Mouse (Mus musculus) neural tube, embryonic 11.5 days (tissue): ENCODE measurements around the gene Olfr91. TPM values are rescaled to one million over a fixed set of nuclear protein-coding genes. Genes with fewer than 3 reads are reported as not detected.

Experiments used
- ATAC-seq: fragments of 200-750 bp; cut with Nextera tagmentation; 2 replicates; pipeline ENCODE4 v1.8.0; 2017; ENCODE audit warnings: moderate number of reproducible peaks, mild to moderate bottlenecking, moderate TSS enrichment, moderate library complexity; ENCODE audit not compliant: insufficient read depth, low FRiP score, low TSS enrichment
- DNase-seq: peaks from one replicate; pipeline ENCODE4 v3.0.0-alpha.2; 2015; ENCODE audit warnings: low spot score
- H3K27ac ChIP-seq: fragments of 300-500 bp; sonication (generic); 2 replicates; pipeline ENCODE4 v1.5.1; 2014; ENCODE audit warnings: low read depth, mild to moderate bottlenecking, low read length
- H3K27me3 ChIP-seq: fragments of 300-500 bp; sonication (generic); 2 replicates; pipeline ENCODE4 v1.6.1; 2014; ENCODE audit warnings: mild to moderate bottlenecking, low read length, mixed read lengths; ENCODE audit not compliant: control insufficient read depth, insufficient read depth
- H3K36me3 ChIP-seq: fragments of 300-500 bp; sonication (generic); 2 replicates; pipeline ENCODE4 v1.6.1; 2014; ENCODE audit warnings: mild to moderate bottlenecking, low read length, moderate library complexity, mixed read lengths; ENCODE audit not compliant: control insufficient read depth, insufficient read depth
- H3K4me1 ChIP-seq: fragments of 300-500 bp; sonication (generic); 2 replicates; pipeline ENCODE4 v1.6.1; 2014; ENCODE audit warnings: low read length, mixed read lengths; ENCODE audit not compliant: control insufficient read depth, insufficient read depth
- H3K4me2 ChIP-seq: fragments of 300-500 bp; sonication (generic); 2 replicates; pipeline ENCODE4 v1.6.1; 2014; ENCODE audit warnings: low read depth, mild to moderate bottlenecking, moderate library complexity
- H3K4me3 ChIP-seq: fragments of 300-500 bp; sonication (generic); 2 replicates; pipeline ENCODE4 v1.5.1; 2014; ENCODE audit warnings: low read depth, low read length
- H3K9ac ChIP-seq: fragments of 300-500 bp; sonication (generic); 2 replicates; pipeline ENCODE4 v1.6.1; 2014; ENCODE audit warnings: mild to moderate bottlenecking, low read length
- H3K9me3 ChIP-seq: fragments of 300-500 bp; sonication (generic); 2 replicates; pipeline ENCODE4 v1.6.1; 2016; ENCODE audit warnings: low read length; ENCODE audit not compliant: control insufficient read depth
- WGBS: fragments of 180-500 bp; shearing (Covaris S2); extraction: QIAGEN DNeasy Blood & Tissue Kit; methylation state at CpG from one replicate; pipeline ENCODE4 v1.1.7; 2014; 5-methylcytosine and 5-hydroxymethylcytosine counted together
- polyA plus RNA-seq: library from polyadenylated mRNA; unstranded; fragments of >200 nt; fragmentation: Nextera tagmentation; extraction: Ambion mirVana; gene quantifications from 2 replicates; pipeline ENCODE4 v1.2.1, GENCODE M21; 2014

Olfr91 gene
- polyA plus RNA-seq, 1 experiment from 2014 or later = not detected

DNA sequence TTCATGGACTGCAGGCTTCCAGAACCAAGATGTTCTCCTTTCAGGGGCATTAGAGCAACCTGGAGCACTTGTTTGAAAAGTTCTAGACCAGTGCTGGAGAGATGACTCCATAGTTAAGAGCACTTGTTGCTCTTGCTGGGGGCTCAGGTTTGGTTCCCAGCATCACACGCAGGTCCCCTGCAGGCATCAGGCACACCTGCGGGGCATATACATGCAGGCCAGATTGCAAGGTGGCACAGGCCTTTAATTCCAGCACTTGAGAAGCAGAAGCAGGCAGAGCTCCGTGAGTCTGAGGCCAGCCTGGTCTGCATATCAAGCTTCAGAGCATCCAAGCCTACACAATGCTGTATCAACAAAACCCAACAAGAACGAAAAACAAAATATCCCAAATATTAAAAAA is 16.4 kb downstream of the Olfr91 start:
- H3K27me3 ChIP-seq = no peaks in the 10 kb centered on the region
- DNase-seq (no peak), ATAC-seq (no peak)
- H3K4me1 ChIP-seq = peaks cover 12% of the 10 kb centered on the region
- no peak overlapping the region for H3K4me2 ChIP-seq
- no peak overlapping the region for H3K27ac ChIP-seq
- no peak overlapping the region for H3K4me3 ChIP-seq
- WGBS = 94% methylated on average over 4 of the region's 4 CpGs
- H3K9ac ChIP-seq = no peak overlapping the region
- H3K9me3 ChIP-seq = no peaks in the 10 kb centered on the region
- H3K36me3 ChIP-seq = no peaks in the 10 kb centered on the region; the same call in 1 of the 2 replicates

DNA sequence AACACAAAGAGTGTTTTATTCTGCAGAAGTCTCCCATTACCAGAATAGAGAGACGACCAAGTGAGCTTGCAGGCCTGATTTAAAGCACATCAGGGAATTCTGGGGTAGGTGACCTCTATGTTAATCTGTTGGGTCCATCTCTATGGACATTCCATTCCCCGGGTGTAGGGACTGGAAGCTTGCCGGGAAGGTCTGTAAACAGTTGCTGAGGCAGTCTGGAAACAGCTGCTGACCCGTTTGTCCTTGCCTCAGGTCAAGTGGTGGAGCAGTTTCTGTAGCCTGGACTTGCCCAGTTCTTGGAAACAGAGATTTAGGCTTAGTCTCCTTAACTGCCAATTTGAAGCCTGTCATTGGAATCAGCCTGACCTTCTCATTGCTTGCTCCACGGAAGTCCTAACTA is 18.0 kb downstream of the Olfr91 start:
- no peak for ATAC-seq
- Histone ChIP-seq H3K36me3 (no peaks in the 10 kb centered on the region; the same call in 1 of the 2 replicates), H3K27me3 (no peaks in the 10 kb centered on the region), H3K9ac (no peak overlapping the region), H3K4me1 (peaks cover 12% of the 10 kb centered on the region), H3K4me3 (no peak overlapping the region), H3K9me3 (no peaks in the 10 kb centered on the region), H3K4me2 (no peak overlapping the region), H3K27ac (no peak overlapping the region)
- whole genome bisulfite sequencing = 21% methylated on average over 5 of the region's 5 CpGs
- no peak for DNase-seq

DNA sequence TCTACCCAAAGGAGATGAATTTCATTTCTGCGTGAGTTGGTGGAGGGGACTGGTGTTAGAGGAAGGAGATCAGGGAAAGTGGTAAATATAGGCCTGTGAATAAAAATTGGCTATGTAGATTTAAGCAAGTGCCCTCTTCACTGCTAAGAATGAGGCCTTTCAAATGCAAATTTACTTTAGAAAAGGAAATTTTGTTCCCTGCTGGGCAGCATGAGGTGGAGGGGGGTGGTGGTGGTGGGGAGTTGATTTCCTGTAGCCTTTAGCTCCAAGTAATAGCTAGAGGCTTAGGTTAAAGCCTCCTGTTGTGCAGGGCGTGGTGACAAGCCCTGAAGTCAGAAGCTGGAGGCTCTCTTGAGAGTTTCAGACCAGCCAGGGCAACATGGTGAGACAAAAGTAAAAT is 19.1 kb downstream of the Olfr91 start:
- H3K4me3 ChIP-seq = no peak overlapping the region
- H3K9me3 ChIP-seq = no peaks in the 10 kb centered on the region
- H3K27me3 ChIP-seq = no peaks in the 10 kb centered on the region
- WGBS = 14% methylated on average over 2 of the region's 2 CpGs
- no peak overlapping the region for H3K27ac ChIP-seq
- H3K4me2 ChIP-seq = no peak overlapping the region
- H3K36me3 ChIP-seq = no peaks in the 10 kb centered on the region; the same call in 1 of the 2 replicates
- ATAC-seq = peak; percentile 48; the same call in 1 of the 2 replicates
- H3K4me1 ChIP-seq = peaks cover 12% of the 10 kb centered on the region
- no peak overlapping the region for H3K9ac ChIP-seq
- peak; percentile 22 for DNase-seq

DNA sequence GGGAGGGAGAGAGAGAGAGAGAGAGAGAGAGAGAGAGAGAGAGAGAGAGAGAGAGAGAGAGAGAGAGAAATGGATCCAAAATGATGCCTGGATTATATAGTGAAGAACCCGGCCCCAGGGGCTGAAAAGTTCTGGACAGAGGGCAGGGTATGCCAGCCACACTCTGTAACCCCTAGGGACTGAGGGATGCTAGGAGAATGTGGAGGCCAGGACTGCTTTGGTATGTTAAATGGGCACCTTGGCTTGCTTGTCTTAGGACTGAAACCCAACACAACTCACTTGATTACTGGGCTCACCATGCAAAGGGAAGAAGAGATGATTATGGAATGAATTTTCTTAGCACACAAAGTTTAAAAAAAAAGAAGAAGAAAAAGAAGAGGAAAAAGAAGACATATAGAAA is 19.9 kb downstream of the Olfr91 start:
- Histone ChIP-seq H3K9ac (no peak overlapping the region), H3K4me1 (peaks cover 12% of the 10 kb centered on the region), H3K27me3 (no peaks in the 10 kb centered on the region), H3K9me3 (no peaks in the 10 kb centered on the region), H3K4me3 (no peak overlapping the region), H3K4me2 (no peak overlapping the region), H3K36me3 (no peaks in the 10 kb centered on the region; the same call in 1 of the 2 replicates), H3K27ac (no peak overlapping the region)
- no peak for DNase-seq
- WGBS = 9% methylated on average over 1 of the region's 1 CpGs
- ATAC-seq = no peak

DNA sequence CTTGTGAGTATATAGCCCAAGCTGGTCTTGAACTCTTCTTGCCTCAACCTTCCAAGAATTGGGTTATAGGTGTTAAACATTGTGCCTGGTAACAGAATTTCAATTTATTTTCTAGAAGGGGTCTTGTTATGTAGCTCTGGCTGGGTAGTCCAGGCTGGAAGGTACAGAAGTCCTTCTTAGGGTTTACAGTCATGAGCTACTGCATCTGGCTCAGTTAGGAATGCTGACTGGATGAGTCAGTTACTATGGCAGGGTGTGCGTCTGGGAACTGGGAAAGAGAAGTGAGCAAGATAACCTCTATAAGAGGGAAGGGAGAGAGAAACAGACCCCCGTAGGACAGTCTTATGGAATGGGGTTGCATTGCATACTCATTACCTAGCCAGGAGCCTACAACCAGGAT is 22.3 kb downstream of the Olfr91 start:
- H3K4me1 ChIP-seq = peaks cover 12% of the 10 kb centered on the region
- H3K9me3 ChIP-seq = no peaks in the 10 kb centered on the region
- no peak overlapping the region for H3K4me2 ChIP-seq
- no peaks in the 10 kb centered on the region for H3K27me3 ChIP-seq
- H3K9ac ChIP-seq = no peak overlapping the region
- H3K4me3 ChIP-seq = no peak overlapping the region
- no peak for DNase-seq
- WGBS = 98% methylated on average over 2 of the region's 2 CpGs
- ATAC-seq = no peak
- no peaks in the 10 kb centered on the region; the same call in 1 of the 2 replicates for H3K36me3 ChIP-seq
- H3K27ac ChIP-seq = no peak overlapping the region

DNA sequence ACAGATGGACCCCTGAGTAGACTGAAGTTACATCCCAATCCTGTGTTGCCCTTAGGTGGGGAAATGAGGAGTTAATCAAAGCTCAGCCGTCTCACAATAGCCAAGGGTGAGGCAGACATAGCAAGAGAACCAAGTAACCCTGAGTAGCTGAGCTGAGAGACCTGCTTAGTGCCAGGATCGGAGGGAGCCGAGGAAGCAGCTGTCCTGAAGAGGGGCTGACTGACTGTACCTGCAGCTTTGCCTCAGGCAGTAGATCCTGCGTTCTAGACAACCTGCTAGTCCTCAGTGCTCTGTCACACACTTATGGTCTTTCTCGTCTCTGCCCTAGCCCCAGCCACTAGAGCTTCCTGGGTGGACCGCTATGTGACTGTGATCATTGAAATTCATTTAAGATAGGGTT is 22.9 kb downstream of the Olfr91 start:
- Histone ChIP-seq H3K4me2 (no peak overlapping the region), H3K9ac (no peak overlapping the region), H3K4me3 (no peak overlapping the region), H3K27ac (no peak overlapping the region), H3K27me3 (no peaks in the 10 kb centered on the region), H3K4me1 (peaks cover 12% of the 10 kb centered on the region), H3K9me3 (no peaks in the 10 kb centered on the region), H3K36me3 (peaks cover under 1% of the 10 kb centered on the region)
- ATAC-seq (no peak), DNase-seq (no peak)
- 89% methylated on average over 6 of the region's 6 CpGs for WGBS

DNA sequence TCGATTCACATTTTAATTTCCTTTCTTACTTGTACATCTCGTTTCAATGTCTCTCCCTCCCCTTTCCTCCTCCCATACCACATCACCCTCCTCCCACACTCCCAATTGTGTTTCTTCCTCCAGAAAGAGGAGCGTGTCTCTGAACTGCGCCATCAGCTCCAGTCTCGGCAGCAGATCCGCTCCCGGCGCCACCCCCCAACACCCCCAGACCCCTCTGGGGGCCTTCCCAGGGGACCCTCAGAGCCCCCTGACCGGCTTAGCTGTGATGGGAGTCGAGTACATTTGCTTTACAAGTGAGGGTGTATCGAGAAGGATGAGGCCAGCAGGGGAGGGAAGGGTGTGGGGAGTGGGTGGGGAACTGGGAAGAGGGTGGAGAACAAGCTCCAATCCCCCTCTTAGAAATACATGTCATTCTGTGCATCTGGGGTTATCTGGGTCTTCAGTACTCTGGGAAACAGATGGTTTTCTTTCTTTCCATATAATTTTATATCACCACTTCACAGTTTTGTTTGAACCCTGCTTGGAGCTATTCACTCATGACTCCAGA is 25.3 kb downstream of the Olfr91 start:
- H3K27me3 ChIP-seq = no peaks in the 10 kb centered on the region
- peaks cover 4% of the 10 kb centered on the region for H3K36me3 ChIP-seq
- no peaks in the 10 kb centered on the region for H3K4me1 ChIP-seq
- no peaks in the 10 kb centered on the region for H3K9me3 ChIP-seq
- no peak overlapping the region for H3K4me3 ChIP-seq
- DNase-seq = no peak
- no peak overlapping the region for H3K9ac ChIP-seq
- H3K27ac ChIP-seq = no peak overlapping the region
- no peak overlapping the region for H3K4me2 ChIP-seq
- WGBS = 57% methylated on average over 11 of the region's 11 CpGs
- ATAC-seq = no peak

DNA sequence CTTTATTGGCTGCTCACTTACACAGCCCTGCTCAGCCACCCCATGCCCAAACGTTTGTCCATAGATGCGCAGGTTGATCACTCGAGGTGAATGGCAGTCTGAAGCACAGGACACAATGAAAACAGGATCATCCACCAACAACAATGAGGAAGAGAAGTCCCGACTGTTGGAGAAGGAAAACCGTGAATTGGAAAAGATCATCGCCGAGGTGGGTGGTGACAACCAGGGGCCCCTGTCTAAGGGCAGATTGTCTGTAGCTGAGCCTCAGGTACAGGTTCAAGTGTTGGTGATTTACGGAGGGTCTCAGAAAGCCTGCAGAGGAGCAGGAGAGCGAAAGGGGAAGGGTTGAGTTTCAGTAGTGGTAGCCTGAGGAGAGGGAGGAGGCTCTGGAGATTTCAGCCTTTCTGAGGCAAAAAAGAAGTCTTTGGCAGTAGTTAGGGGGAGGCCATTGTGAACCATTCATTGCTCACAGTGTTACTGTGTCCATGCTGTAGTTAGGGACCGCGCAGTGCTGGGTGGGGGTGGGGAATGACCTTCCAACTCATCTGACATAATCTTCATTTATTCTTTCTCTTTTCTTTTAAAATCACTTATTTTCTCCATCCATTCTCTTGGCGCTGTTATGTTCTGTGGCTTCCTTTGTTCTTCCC is 25.9 kb downstream of the Olfr91 start:
- Histone ChIP-seq H3K27me3 (no peaks in the 10 kb centered on the region), H3K9me3 (no peaks in the 10 kb centered on the region), H3K4me3 (no peak overlapping the region), H3K36me3 (peaks cover 4% of the 10 kb centered on the region), H3K27ac (no peak overlapping the region), H3K9ac (no peak overlapping the region), H3K4me2 (no peak overlapping the region), H3K4me1 (no peaks in the 10 kb centered on the region)
- no peak for DNase-seq
- no peak for ATAC-seq
- WGBS = 75% methylated on average over 12 of the region's 12 CpGs

DNA sequence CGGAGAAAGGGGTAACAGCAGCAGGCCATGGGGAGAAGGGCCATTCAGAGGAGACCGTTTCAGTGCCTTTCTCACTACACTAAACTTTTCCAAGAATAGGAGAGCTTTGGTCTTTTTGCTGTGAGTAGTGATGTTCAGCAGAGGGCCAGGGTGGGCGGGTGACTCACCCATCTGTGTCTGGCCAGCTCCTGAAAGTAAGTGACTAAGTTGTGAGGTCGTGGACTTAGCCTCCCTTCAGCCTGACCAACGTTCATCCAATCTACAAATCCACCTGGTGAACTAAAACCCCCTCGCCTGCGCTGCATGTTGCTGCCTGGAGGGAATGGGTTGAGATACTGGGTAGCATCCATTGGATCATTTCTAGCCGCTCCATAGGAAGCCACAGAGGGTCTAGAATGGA is 28.0 kb downstream of the Olfr91 start:
- Histone ChIP-seq H3K9me3 (no peaks in the 10 kb centered on the region), H3K4me2 (no peak overlapping the region), H3K4me1 (no peaks in the 10 kb centered on the region), H3K4me3 (no peak overlapping the region), H3K27me3 (no peaks in the 10 kb centered on the region), H3K9ac (no peak overlapping the region), H3K36me3 (peaks cover 6% of the 10 kb centered on the region), H3K27ac (no peak overlapping the region)
- no peak for DNase-seq
- no peak for ATAC-seq
- WGBS = 91% methylated on average over 8 of the region's 8 CpGs
